Mouse (Mus musculus): Measurements from ENCODE around the gene Gm45717. TPM values are rescaled to one million over a fixed set of nuclear protein-coding genes. Genes with fewer than 3 reads are reported as not detected.

The Gm45717 gene
- total and polyA plus RNA-seq, 3 experiments = not detected

GRCm38 (mm10) chr7:140990622-140991021, 34.9 kb upstream of the Gm45717 start:
- no peak for TF ChIP-seq TCF12 (IDR thresholded peaks at IDR 0.05; ENCODE audit: low read depth, low read length)
- no peak for TF ChIP-seq RAD21 (IDR thresholded peaks at IDR 0.05; ENCODE audit: low read depth, low read length)
- TF ChIP-seq SMC3 (IDR thresholded peaks at IDR 0.05; ENCODE audit: low read depth, low read length) = no peak
- no peak for TF ChIP-seq USF1 (IDR thresholded peaks at IDR 0.05; ENCODE audit: low read depth, low read length)
- no peak for TF ChIP-seq MAZ (IDR thresholded peaks at IDR 0.05; ENCODE audit: low read depth, low read length)
- no peak for TF ChIP-seq E2F4 (IDR thresholded peaks at IDR 0.05; ENCODE audit: borderline replicate concordance, low read depth, low read length)
- TF ChIP-seq MYC (IDR thresholded peaks at IDR 0.05; ENCODE audit: low read depth, low read length) = no peak
- no peak for TF ChIP-seq MYB (IDR thresholded peaks at IDR 0.05; ENCODE audit: low read depth, low read length)
- TF ChIP-seq JUND (IDR thresholded peaks at IDR 0.05; ENCODE audit: low read depth, low read length) = no peak
- no peak for DNase-seq (ENCODE audit: low read depth, low spot score)
- Histone ChIP-seq H3K4me1 (ENCODE audit: control insufficient read depth in 1 of 2, insufficient read depth in 2 of 2, low read length in 2 of 2) (no peaks in the 10 kb centered on the region), H3K4me3 (ENCODE audit: control insufficient read depth in 1 of 2, insufficient read depth in 1 of 2, low read depth in 2 of 2, low read length in 2 of 2) (no peak overlapping the region), H3K36me3 (ENCODE audit: control insufficient read depth in 1 of 2, insufficient read depth in 2 of 2, low read length in 2 of 2) (no peaks in the 10 kb centered on the region), H3K9ac (ENCODE audit: control insufficient read depth, low read depth, low read length, poor library complexity, severe bottlenecking) (no peak overlapping the region), H3K79me2 (ENCODE audit: control insufficient read depth, insufficient read depth, low read length, poor library complexity) (no peaks in the 10 kb centered on the region), H3K27me3 (ENCODE audit: control insufficient read depth in 1 of 2, insufficient read depth in 2 of 2, low read length in 2 of 2) (peaks cover 0 to 4% of the 10 kb centered on the region in 2 experiments; a peak in 3 of 4 replicates), H3K27ac (ENCODE audit: control insufficient read depth, low read depth, low read length) (no peak overlapping the region), H3K9me3 (replicated peaks; ENCODE audit: insufficient read depth, low read length) (no peaks in the 10 kb centered on the region)

GRCm38 (mm10) chr7:140990185-140990584, 34.4 kb upstream of the Gm45717 start:
- DNase-seq (ENCODE audit: low read depth, low spot score) = no peak
- no peaks in the 10 kb centered on the region for H3K9me3 ChIP-seq (replicated peaks; ENCODE audit: insufficient read depth, low read length)
- no peaks in the 10 kb centered on the region for H3K4me1 ChIP-seq (ENCODE audit: control insufficient read depth in 1 of 2, insufficient read depth in 2 of 2, low read length in 2 of 2)
- H3K36me3 ChIP-seq (ENCODE audit: control insufficient read depth in 1 of 2, insufficient read depth in 2 of 2, low read length in 2 of 2) = no peaks in the 10 kb centered on the region
- H3K79me2 ChIP-seq (ENCODE audit: control insufficient read depth, insufficient read depth, low read length, poor library complexity) = no peaks in the 10 kb centered on the region
- TF ChIP-seq ZC3H11A (IDR thresholded peaks at IDR 0.05; ENCODE audit: low read depth, low read length) = no peak
- no peak for TF ChIP-seq MEF2A (IDR thresholded peaks at IDR 0.05; ENCODE audit: extremely low read depth, insufficient replicate concordance, low read depth, low read length, poor library complexity, severe bottlenecking)
- no peak for TF ChIP-seq SIN3A (IDR thresholded peaks at IDR 0.05; ENCODE audit: low read length)
- no peak for TF ChIP-seq MAX (IDR thresholded peaks at IDR 0.05; ENCODE audit: low read length)
- TF ChIP-seq SMC3 (IDR thresholded peaks at IDR 0.05; ENCODE audit: low read depth, low read length) = no peak
- TF ChIP-seq JUND (IDR thresholded peaks at IDR 0.05; ENCODE audit: low read depth, low read length) = no peak
- TF ChIP-seq POLR2A (IDR thresholded peaks at IDR 0.05; ENCODE audit: control insufficient read depth in 1 of 2, insufficient read depth in 1 of 2, low read depth in 1 of 2, low read length in 2 of 2, poor library complexity in 1 of 2) = no peak
- TF ChIP-seq MAFK (IDR thresholded peaks at IDR 0.05; ENCODE audit: borderline replicate concordance, low read depth, low read length) = no peak
- TF ChIP-seq MXI1 (IDR thresholded peaks at IDR 0.05; ENCODE audit: low read depth, low read length) = no peak
- TF ChIP-seq NRF1 (IDR thresholded peaks at IDR 0.05; ENCODE audit: insufficient read depth, low read depth, low read length, poor library complexity, severe bottlenecking) = no peak
- no peak for TF ChIP-seq USF1 (IDR thresholded peaks at IDR 0.05; ENCODE audit: low read depth, low read length)
- TF ChIP-seq EP300 (IDR thresholded peaks at IDR 0.05; ENCODE audit: low read depth in 1 of 2, low read length in 2 of 2) = no peak
- TF ChIP-seq ELF1 (IDR thresholded peaks at IDR 0.05; ENCODE audit: low read depth, low read length) = no peak
- no peak for TF ChIP-seq BHLHE40 (IDR thresholded peaks at IDR 0.05; ENCODE audit: borderline replicate concordance, low read depth, low read length)
- TF ChIP-seq NELFE (IDR thresholded peaks at IDR 0.05; ENCODE audit: low read depth, low read length) = no peak
- no peak for TF ChIP-seq ZNF384 (IDR thresholded peaks at IDR 0.05; ENCODE audit: low read depth, low read length)
- TF ChIP-seq CTCF (IDR thresholded peaks at IDR 0.05 in 2 of 3, conservative IDR thresholded peaks at IDR 0.05 in 1 of 3; ENCODE audit: control insufficient read depth in 1 of 3, insufficient read depth in 1 of 3, low read depth in 2 of 3, low read length in 3 of 3, poor library complexity in 1 of 3, severe bottlenecking in 1 of 3) = no peak
- TF ChIP-seq RAD21 (IDR thresholded peaks at IDR 0.05; ENCODE audit: low read depth, low read length) = no peak
- no peak for TF ChIP-seq CHD1 (IDR thresholded peaks at IDR 0.05; ENCODE audit: low read depth, low read length)
- no peak overlapping the region for H3K27ac ChIP-seq (ENCODE audit: control insufficient read depth, low read depth, low read length)
- H3K27me3 ChIP-seq (ENCODE audit: control insufficient read depth in 1 of 2, insufficient read depth in 2 of 2, low read length in 2 of 2) = peaks cover 0 to 4% of the 10 kb centered on the region in 2 experiments; a peak in 3 of 4 replicates
- H3K9ac ChIP-seq (ENCODE audit: control insufficient read depth, low read depth, low read length, poor library complexity, severe bottlenecking) = no peak overlapping the region
- H3K4me3 ChIP-seq (ENCODE audit: control insufficient read depth in 1 of 2, insufficient read depth in 1 of 2, low read depth in 2 of 2, low read length in 2 of 2) = no peak overlapping the region
